Mouse (Mus musculus): ENCODE results near the gene Col5a1. TPM values are rescaled to one million over a fixed set of nuclear protein-coding genes. Genes with fewer than 3 reads are reported as not detected.
A peak's percentile ranks its signal among the peaks of the same experiment; 100 is the strongest.

The Col5a1 gene
- polyA plus RNA-seq (2016; fragmentation: Nextera tagmentation; extraction: Ambion mirVana), result 31.3 and 37.4 TPM in 2 replicates

DNA sequence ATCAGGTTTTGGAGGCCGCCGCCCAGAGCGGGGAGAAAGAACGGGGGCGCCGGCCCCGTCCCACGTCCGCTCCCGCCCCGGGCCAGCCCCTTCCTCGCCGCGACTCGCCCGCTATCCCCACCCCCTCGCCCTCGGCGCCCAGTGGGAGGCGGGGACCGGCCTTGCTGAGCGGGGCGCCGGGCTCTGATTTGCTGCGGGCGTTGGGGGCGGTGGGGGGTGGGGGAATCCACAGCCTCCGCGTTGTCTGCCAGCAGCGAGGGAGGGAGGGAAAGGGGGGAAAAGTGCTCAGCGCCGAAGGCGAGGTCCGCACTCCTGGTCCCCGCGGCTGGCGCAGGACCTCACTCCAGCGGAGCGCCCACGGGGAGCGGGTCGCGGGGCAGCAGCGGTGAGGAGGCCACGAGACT is at the start of gene Col5a1:
Gene Col5a1 (plus strand): TSS at position 278 of the 404 bp plus-strand sequence.
- no peaks in the 10 kb centered on the region for H3K36me3 ChIP-seq
- DNase-seq (ENCODE audit: low spot score), result peak; percentile 93
- H3K27me3 ChIP-seq (ENCODE audit: insufficient read depth, poor library complexity, severe bottlenecking), result peaks cover 16% of the 10 kb centered on the region; the same call in 1 of the 2 replicates
- peak within 1 kb of the TSS; percentile 79 for H3K4me3 ChIP-seq
- H3K27ac ChIP-seq, result peak within 1 kb of the TSS; percentile 93
- no peaks in the 10 kb centered on the region for H3K9me3 ChIP-seq
- peaks cover 61% of the 10 kb centered on the region for H3K4me1 ChIP-seq
- WGBS, result under 1% methylated on average over 44 of the region's 45 CpGs

DNA sequence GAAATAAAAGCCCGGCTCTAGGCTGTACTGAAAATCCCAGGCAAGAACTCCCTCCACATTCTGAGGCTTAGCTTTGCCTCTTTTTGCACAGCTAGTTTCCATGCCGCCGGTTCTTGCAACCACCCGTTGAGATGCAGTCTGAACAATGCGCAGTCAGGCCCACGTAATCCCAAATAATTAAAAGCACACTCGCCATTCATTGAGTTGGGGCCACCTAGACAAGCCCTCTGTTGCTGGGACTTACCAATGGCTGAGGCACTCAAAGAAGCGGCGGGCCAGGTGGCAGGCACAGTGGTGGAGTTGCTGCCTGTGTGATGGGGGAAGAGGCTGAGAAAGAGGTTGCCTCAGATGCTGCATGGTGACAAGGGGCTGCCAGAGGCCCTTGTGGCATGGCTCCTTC is 48.1 kb upstream of the Col5a1 start:
- Histone ChIP-seq H3K27ac (no peak overlapping the region), H3K9me3 (no peaks in the 10 kb centered on the region), H3K27me3 (ENCODE audit: insufficient read depth, poor library complexity, severe bottlenecking) (peaks cover 3% of the 10 kb centered on the region; the same call in 1 of the 2 replicates), H3K4me1 (peaks cover 40% of the 10 kb centered on the region), H3K4me3 (no peak overlapping the region), H3K36me3 (no peaks in the 10 kb centered on the region)
- 89% methylated on average over 9 of the region's 9 CpGs for WGBS
- DNase-seq (ENCODE audit: low spot score), result no peak

DNA sequence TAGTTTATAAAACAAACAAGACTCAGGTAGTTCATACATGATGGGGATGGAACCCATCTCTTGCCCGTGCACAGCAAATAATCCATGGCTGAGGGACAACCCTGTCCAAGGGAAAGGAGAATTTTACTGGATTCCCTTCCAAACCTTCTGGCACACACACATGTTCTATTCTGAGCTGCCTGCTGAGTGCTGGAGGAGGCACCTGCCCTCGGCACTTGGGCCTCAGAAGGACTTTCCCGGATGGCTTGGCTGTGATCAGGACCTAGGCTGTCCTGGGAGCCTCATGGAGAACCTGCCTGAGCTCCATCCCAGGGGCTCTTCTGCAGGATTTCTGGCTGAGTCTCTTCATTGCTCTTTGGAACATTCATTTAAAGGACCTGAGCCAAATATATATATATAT is 45.3 kb upstream of the Col5a1 start:
- peaks cover 17% of the 10 kb centered on the region for H3K4me1 ChIP-seq
- 49% methylated on average over 3 of the region's 3 CpGs for WGBS
- no peak for DNase-seq (ENCODE audit: low spot score)
- no peak overlapping the region for H3K27ac ChIP-seq
- H3K4me3 ChIP-seq, result no peak overlapping the region
- H3K36me3 ChIP-seq, result no peaks in the 10 kb centered on the region
- H3K27me3 ChIP-seq (ENCODE audit: insufficient read depth, poor library complexity, severe bottlenecking), result peaks cover 3% of the 10 kb centered on the region; the same call in 1 of the 2 replicates
- H3K9me3 ChIP-seq, result no peaks in the 10 kb centered on the region

DNA sequence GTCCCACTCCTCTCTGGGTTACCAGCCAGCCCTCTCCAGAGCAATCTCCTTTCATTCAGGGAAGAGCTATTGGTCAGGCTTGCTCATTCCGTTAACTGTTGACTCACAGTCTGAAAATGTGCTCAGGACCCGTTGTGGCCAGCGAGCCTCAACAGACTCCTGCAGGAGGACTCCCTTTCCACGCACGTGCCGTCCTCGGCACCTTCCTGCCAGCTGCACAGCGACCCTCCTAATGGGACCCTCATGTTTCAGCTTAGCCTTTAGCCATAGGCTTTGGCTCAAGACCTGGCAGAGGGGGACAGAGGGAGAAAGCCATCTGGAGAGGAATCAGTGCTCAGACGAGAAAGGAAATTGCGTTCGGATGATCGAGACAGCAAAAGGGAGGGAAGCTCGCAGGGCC is 43.3 kb upstream of the Col5a1 start:
- H3K4me1 ChIP-seq, result peaks cover 19% of the 10 kb centered on the region
- no peaks in the 10 kb centered on the region for H3K9me3 ChIP-seq
- H3K4me3 ChIP-seq, result no peak overlapping the region
- no peak overlapping the region for H3K27ac ChIP-seq
- no peaks in the 10 kb centered on the region for H3K36me3 ChIP-seq
- peaks cover 3% of the 10 kb centered on the region; the same call in 1 of the 2 replicates for H3K27me3 ChIP-seq (ENCODE audit: insufficient read depth, poor library complexity, severe bottlenecking)
- WGBS, result 70% methylated on average over 13 of the region's 13 CpGs
- DNase-seq (ENCODE audit: low spot score), result no peak

DNA sequence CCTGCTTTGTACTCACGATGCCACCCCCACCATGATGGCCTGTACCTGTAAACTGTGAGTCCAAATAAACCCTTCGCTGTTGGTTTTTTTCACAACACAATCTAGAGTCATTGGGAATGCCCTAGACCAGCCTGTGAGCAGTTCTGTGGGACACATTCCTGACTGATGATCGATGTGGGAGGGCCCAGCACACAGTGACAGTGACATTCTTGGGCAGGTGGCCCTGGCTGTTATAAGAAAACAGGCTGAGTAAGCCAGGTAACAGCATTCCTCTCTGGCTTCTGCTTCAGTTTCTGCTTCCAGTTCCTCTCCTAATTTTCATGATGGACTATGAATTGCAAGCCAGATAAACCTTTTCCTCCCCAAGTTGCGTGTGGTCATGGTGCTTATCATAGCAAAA is 41.3 kb upstream of the Col5a1 start:
- no peak overlapping the region for H3K4me3 ChIP-seq
- no peak overlapping the region for H3K27ac ChIP-seq
- H3K36me3 ChIP-seq, result no peaks in the 10 kb centered on the region
- H3K4me1 ChIP-seq, result peaks cover 29% of the 10 kb centered on the region
- no peak for DNase-seq (ENCODE audit: low spot score)
- no peaks in the 10 kb centered on the region for H3K9me3 ChIP-seq
- no peaks in the 10 kb centered on the region for H3K27me3 ChIP-seq (ENCODE audit: insufficient read depth, poor library complexity, severe bottlenecking)
- 82% methylated on average over 4 of the region's 4 CpGs for WGBS

DNA sequence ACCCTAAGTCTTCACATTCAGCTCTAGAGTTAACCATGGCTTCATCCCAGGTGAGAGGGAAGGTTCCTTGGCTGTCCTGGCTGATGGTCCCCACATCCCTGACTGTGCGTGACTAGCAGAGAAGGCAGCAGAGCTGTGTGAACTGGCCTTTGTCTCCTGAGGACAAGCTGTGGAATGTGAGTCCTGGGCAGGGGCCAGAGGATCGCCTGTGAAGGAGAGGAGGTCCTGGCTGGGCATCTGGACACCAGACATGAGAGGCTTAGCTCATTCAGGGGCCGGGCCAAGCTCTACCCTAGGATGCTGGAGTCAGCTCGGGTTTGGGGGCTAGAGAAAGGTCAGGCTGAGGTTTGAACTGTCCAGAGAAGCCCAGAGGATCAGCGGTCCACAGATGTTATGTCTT is 39.2 kb upstream of the Col5a1 start:
- Histone ChIP-seq H3K4me3 (no peak overlapping the region), H3K36me3 (no peaks in the 10 kb centered on the region), H3K27me3 (ENCODE audit: insufficient read depth, poor library complexity, severe bottlenecking) (no peaks in the 10 kb centered on the region), H3K27ac (peak overlapping the region; percentile 45), H3K4me1 (peaks cover 21% of the 10 kb centered on the region), H3K9me3 (no peaks in the 10 kb centered on the region)
- 48% methylated on average over 5 of the region's 5 CpGs for WGBS
- no peak for DNase-seq (ENCODE audit: low spot score)

DNA sequence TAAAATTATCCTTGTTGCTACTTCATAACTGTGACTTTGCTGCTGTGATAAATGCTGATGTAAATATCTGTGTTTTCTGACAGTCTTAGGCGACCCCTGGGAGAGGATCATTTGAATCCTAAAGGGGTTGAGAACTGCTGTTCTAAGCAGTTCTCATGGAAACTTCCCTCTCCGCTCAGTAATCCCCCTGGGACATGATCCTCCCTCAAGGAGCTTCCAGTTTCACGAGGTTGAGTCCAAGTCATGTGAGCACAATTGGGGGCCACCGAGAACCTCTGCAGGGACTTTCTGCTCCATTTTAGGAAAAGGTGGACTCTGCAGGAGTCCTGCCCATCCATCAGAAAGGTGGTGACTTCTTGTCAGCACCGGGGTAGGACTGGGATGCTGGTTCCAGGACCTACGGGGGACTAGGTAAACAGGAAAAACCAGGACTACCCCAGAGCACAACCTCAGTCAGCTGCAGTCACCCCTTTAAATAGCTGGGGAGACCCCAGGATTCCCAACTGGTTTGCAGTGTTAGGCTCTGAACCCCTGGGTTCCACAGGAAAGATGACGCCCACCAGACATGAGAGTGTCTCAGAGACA is 38.3 kb upstream of the Col5a1 start:
- whole genome bisulfite sequencing, result 48% methylated on average over 7 of the region's 7 CpGs
- Histone ChIP-seq H3K9me3 (no peaks in the 10 kb centered on the region), H3K27me3 (ENCODE audit: insufficient read depth, poor library complexity, severe bottlenecking) (no peaks in the 10 kb centered on the region), H3K36me3 (no peaks in the 10 kb centered on the region), H3K4me1 (peaks cover 21% of the 10 kb centered on the region), H3K4me3 (no peak overlapping the region), H3K27ac (peak overlapping the region; percentile 42)
- no peak for DNase-seq (ENCODE audit: low spot score)

DNA sequence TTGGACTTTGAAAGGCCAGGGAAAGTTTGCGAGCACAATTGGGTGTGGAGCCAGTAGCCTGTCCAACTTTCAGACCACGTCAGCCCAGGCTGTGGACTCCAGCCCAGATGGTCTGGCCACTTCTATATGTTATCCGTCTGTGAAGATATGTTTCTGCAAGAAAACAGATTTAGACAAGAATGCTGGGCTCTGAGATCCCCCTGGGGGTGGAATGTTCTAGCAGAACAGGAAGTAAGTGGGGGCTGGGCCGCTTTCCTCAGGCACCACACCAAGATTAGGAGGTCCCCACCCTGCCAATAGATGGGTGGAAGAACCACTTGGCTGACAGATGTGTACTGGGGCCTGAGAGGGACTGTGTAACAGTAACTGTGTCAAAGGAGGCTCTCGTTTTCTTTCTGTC is 37.8 kb upstream of the Col5a1 start:
- no peaks in the 10 kb centered on the region for H3K36me3 ChIP-seq
- H3K4me1 ChIP-seq, result peaks cover 21% of the 10 kb centered on the region
- no peaks in the 10 kb centered on the region for H3K27me3 ChIP-seq (ENCODE audit: insufficient read depth, poor library complexity, severe bottlenecking)
- 47% methylated on average over 5 of the region's 5 CpGs for WGBS
- H3K9me3 ChIP-seq, result no peaks in the 10 kb centered on the region
- no peak overlapping the region for H3K4me3 ChIP-seq
- H3K27ac ChIP-seq, result peak overlapping the region; percentile 42
- DNase-seq (ENCODE audit: low spot score), result no peak

DNA sequence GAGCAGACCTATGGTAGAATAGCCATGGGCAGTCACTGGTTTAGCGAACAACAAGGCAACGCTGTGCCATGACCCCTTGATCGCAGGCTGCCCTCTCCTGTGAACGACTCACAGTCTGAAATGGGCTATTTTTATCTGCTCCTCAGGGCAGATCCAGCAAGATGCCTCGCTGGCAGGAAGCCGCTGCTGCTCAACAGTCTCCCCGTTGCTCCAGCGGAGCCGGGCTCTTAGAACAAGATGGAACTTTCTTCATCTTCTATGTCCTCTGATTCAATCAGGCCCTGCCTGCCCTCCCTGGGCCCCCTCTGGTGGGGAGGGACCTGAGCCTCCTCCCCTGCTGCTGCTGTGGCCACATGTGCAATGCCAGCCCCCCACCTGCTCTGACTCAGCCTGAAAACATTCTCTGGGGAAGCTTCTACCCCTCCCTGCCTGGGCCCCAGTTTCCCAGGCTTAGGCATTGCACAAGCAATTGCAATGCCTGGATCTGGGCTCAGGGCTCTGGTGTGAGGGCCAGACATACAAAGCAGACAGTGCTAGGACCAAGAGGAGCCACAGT is 27.8 kb upstream of the Col5a1 start:
- Histone ChIP-seq H3K4me3 (no peak overlapping the region), H3K4me1 (peaks cover 55% of the 10 kb centered on the region), H3K27ac (peak overlapping the region; percentile 86), H3K9me3 (no peaks in the 10 kb centered on the region), H3K36me3 (no peaks in the 10 kb centered on the region), H3K27me3 (ENCODE audit: insufficient read depth, poor library complexity, severe bottlenecking) (peaks cover 9% of the 10 kb centered on the region; the same call in 1 of the 2 replicates)
- DNase-seq (ENCODE audit: low spot score), result no peak
- 8% methylated on average over 9 of the region's 9 CpGs for WGBS

DNA sequence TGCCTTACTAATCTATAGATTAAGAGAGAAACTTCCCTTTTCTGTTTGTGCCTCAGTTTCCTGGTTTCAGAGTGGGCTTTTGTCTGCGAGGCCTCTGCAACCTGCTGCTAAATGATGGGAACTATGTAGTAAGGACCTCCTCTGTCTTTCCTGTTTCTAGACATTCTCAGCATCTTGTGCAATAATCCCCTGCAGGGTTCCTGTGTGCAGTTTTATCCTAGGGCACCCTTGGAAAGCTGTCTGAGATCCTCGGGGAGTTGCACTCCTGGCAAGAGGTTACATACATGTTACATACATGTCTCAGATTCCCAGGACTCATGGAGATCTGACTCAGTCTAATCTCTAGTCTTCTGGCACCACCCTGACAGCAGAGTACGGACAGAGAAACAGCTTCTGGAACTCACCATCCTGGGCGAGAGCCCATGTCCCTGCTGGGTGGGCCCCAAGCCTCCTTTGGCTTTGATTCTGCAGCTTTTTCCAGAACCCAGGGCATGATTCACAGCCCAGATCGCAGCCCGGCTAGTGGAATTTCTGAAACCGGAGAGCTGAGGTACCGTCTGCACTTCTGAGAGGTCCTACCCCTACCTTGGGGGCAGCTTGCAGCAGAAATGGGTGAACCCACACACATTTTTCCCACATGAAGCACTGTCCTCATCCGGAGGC is 24.5 kb upstream of the Col5a1 start:
- Histone ChIP-seq H3K27ac (0 out of 2 replicates have a peak overlapping the region, but pooled peaks have one; percentile 52), H3K9me3 (no peaks in the 10 kb centered on the region), H3K36me3 (no peaks in the 10 kb centered on the region), H3K4me1 (peaks cover 69% of the 10 kb centered on the region), H3K27me3 (ENCODE audit: insufficient read depth, poor library complexity, severe bottlenecking) (peaks cover 17% of the 10 kb centered on the region), H3K4me3 (no peak overlapping the region)
- DNase-seq (ENCODE audit: low spot score), result no peak
- WGBS, result 71% methylated on average over 9 of the region's 9 CpGs

DNA sequence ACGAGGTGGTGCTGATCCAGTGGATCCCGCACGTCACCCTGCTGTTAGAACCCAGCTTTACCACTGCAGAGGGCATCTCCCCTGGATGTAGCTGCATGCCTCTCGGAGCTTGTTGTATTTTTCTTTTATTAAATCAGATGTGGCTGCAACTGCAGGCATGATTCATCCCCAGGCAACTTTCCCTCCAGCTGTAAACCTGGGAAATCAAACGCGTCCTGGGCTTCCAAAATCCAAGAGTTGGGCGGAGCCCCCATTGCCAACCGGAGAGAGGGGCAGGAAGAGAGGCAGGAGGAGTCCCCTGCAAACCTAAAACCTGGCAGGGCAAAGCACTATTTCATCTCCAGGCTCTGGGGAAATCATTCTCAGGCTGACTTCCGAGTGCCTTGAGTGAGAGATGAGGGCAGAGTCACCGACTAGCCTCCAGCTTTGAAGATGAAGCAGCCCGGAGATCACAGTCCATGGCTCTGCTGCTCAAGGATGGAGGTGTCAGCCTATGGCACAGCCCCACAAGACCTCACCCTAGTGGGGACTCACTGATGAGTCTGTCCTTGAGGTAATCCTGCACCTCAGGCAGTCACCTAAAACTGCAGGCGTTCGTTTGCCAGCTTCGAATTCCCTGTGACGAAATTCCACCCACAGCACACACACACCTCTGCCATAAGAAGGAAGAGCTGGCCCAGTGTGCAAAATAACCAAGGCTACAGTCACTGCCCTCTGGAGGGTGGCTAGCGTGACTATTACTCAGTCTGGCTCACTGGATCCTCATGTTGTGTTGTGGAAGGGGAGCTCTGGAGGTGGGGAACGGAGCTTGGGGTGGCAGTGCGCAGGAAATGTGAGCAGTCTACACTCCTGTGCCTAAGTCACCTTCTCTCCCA is 21.5 kb upstream of the Col5a1 start:
- peaks cover 63% of the 10 kb centered on the region for H3K4me1 ChIP-seq

DNA sequence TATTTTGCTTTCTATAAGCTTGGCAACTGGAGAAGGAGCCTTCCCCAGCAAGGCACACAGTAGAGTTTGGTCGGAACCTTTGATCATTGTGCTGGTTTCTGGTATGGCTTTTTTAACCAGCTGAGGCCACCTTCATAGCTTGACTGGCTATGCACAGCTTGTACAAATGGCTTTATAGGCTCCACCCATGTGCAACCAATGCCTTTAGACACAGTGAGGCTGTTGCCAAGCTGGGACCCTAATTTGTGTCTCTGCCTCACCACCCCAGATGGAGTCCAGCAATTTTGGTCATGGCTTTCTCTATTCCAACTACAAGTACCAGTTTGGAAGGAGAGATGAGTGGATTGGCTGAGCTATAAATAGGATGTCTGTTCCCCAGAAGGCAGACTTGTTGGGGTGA is 15.6 kb upstream of the Col5a1 start:
- WGBS, result 82% methylated on average over 1 of the region's 1 CpGs
- H3K27me3 ChIP-seq (ENCODE audit: insufficient read depth, poor library complexity, severe bottlenecking), result 0 out of 2 replicates have a peak, but pooled peaks cover 9% of the 10 kb centered on the region
- no peaks in the 10 kb centered on the region for H3K9me3 ChIP-seq
- peak overlapping the region; percentile 56; the same call in 1 of the 2 replicates for H3K27ac ChIP-seq
- DNase-seq (ENCODE audit: low spot score), result no peak
- H3K4me3 ChIP-seq, result no peak overlapping the region
- peaks cover 67% of the 10 kb centered on the region for H3K4me1 ChIP-seq
- H3K36me3 ChIP-seq, result no peaks in the 10 kb centered on the region

More for the DNA sequence above, 21.5 kb upstream of the Col5a1 start:
- Histone ChIP-seq H3K9me3 (no peaks in the 10 kb centered on the region), H3K4me3 (no peak overlapping the region), H3K36me3 (no peaks in the 10 kb centered on the region), H3K27me3 (ENCODE audit: insufficient read depth, poor library complexity, severe bottlenecking) (peaks cover 17% of the 10 kb centered on the region), H3K27ac (no peak overlapping the region; the same call in 1 of the 2 replicates)
- no peak for DNase-seq (ENCODE audit: low spot score)
- WGBS, result 71% methylated on average over 18 of the region's 18 CpGs

All from heart, embryonic 10.5 days (tissue).